Mouse (Mus musculus): ENCODE measurements around the gene Inmt. TPM values are rescaled to one million over a fixed set of nuclear protein-coding genes. Genes with fewer than 3 reads are reported as not detected.

Gene Inmt
- polyA plus RNA-seq, 1 experiment from 2014 or later = 256 TPM

DNA sequence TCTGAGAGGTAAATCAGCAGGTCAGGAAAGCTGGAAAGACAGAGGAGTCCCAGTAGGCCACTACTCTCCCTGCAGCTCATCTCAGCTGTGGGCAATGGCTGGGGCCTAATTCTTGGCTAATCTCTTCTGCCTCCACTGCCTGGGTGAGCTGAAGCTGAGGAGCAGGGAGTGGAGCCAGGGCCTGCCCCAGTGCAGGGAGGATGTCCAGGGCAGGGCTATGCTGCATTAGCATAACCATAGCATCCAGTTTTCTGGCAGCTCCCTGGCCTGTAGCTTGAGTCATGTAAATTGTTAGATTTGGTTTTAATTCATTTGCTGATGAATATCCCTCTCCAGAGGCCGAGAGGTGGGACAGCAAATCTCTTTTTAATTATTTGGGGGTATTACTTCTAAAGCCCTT lies 15.6 kb downstream of the Inmt start:
- Histone ChIP-seq H3K27ac (ENCODE audit: low read length) (no peak overlapping the region), H3K9me3 (ENCODE audit: low read length) (no peaks in the 10 kb centered on the region), H3K4me1 (ENCODE audit: insufficient read depth, low read depth, low read length) (no peaks in the 10 kb centered on the region), H3K27me3 (replicated peaks; ENCODE audit: insufficient read depth, low read length) (no peaks in the 10 kb centered on the region), H3K4me2 (replicated peaks; ENCODE audit: low read depth, low read length) (no peak overlapping the region), H3K36me3 (ENCODE audit: insufficient read depth, low read length) (no peaks in the 10 kb centered on the region), H3K4me3 (ENCODE audit: low read depth, low read length) (no peak overlapping the region), H3K9ac (replicated peaks; ENCODE audit: low read depth) (no peak overlapping the region)
- no peak for ATAC-seq
- WGBS = 54% methylated on average over 1 of the region's 1 CpGs
- TF ChIP-seq EP300 (IDR thresholded peaks at IDR 0.05) (no peak), CTCF (IDR thresholded peaks at IDR 0.05) (no peak)
- no peak for DNase-seq (ENCODE audit: low spot score)

DNA sequence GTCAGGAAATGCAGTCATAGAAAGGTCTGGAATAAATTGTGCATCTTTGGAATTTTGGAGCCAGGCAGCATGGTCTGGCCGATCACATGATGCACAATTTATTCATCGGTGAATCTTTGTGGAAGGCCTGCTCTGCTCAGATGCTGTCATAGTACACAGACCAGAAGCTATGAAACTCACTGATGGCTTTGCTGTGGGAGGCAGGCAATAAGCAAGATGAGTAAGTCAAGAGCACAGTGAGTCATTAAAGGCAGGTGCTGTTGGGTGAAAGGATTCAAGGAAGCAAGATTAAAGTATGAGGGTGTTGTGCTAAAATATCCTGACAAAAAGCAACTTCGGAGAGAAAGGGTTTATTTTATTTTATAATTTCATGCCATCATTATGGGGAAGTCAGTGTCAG lies 22.6 kb downstream of the Inmt start:
- H3K27me3 ChIP-seq (replicated peaks; ENCODE audit: insufficient read depth, low read length) = no peaks in the 10 kb centered on the region
- H3K4me3 ChIP-seq (ENCODE audit: low read depth, low read length) = no peak overlapping the region
- H3K9ac ChIP-seq (replicated peaks; ENCODE audit: low read depth) = no peak overlapping the region
- WGBS = 92% methylated on average over 3 of the region's 3 CpGs
- no peaks in the 10 kb centered on the region for H3K9me3 ChIP-seq (ENCODE audit: low read length)
- TF ChIP-seq CTCF (IDR thresholded peaks at IDR 0.05) = no peak
- TF ChIP-seq EP300 (IDR thresholded peaks at IDR 0.05) = no peak
- no peaks in the 10 kb centered on the region for H3K36me3 ChIP-seq (ENCODE audit: insufficient read depth, low read length)
- no peak overlapping the region for H3K27ac ChIP-seq (ENCODE audit: low read length)
- no peak overlapping the region for H3K4me2 ChIP-seq (replicated peaks; ENCODE audit: low read depth, low read length)
- ATAC-seq (no peak), DNase-seq (ENCODE audit: low spot score) (no peak)
- H3K4me1 ChIP-seq (ENCODE audit: insufficient read depth, low read depth, low read length) = no peaks in the 10 kb centered on the region

DNA sequence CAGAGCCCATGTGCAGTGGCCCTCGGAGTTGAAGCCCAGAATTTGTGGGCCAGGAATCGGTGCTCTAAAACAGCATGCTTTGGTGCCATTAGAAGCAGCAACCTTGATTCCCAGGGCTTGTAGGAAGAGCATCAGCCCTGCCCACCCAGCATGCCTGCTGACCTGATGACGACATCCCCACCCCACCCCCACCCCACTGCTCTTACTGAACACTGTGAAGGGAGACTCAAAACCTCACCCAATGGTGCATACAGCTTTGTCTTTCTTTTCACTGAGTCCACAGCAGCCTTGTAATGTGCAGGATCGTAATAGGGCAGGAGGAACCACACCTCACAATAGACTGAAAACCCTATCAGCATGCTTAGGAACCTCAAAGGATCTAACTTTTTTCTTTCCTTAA lies 28.7 kb downstream of the Inmt start:
- DNase-seq (ENCODE audit: low spot score) = no peak
- Histone ChIP-seq H3K4me2 (replicated peaks; ENCODE audit: low read depth, low read length) (no peak overlapping the region), H3K9ac (replicated peaks; ENCODE audit: low read depth) (no peak overlapping the region), H3K27ac (ENCODE audit: low read length) (no peak overlapping the region), H3K36me3 (ENCODE audit: insufficient read depth, low read length) (no peaks in the 10 kb centered on the region), H3K27me3 (replicated peaks; ENCODE audit: insufficient read depth, low read length) (no peaks in the 10 kb centered on the region), H3K9me3 (ENCODE audit: low read length) (no peaks in the 10 kb centered on the region), H3K4me3 (ENCODE audit: low read depth, low read length) (no peak overlapping the region), H3K4me1 (ENCODE audit: insufficient read depth, low read depth, low read length) (no peaks in the 10 kb centered on the region)
- TF ChIP-seq EP300 (IDR thresholded peaks at IDR 0.05) (no peak), CTCF (IDR thresholded peaks at IDR 0.05) (no peak)
- WGBS = 51% methylated on average over 4 of the region's 4 CpGs
- ATAC-seq = no peak

DNA sequence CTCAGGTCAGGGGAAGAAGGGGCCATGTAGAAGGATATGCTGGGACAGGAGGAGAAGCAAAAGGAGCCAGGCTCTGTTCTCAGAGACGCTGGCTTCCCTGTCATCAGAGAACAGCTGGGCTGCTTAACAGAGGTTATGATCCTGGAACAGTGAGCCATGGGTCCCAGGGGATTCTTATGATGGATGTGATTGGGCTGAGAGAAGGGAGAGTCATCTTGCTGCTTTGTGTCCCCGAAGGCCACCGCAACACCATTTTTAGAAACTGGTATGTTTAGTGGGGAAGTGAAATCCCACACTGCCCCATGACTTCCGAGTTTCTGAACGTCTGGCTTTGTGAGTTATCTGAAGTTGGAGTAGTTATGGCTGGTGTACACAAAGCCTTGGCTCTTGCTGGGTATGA lies 29.6 kb downstream of the Inmt start:
- WGBS = 62% methylated on average over 5 of the region's 5 CpGs
- ATAC-seq (no peak), DNase-seq (ENCODE audit: low spot score) (no peak)
- TF ChIP-seq EP300 (IDR thresholded peaks at IDR 0.05) (no peak), CTCF (IDR thresholded peaks at IDR 0.05) (no peak)
- Histone ChIP-seq H3K27me3 (replicated peaks; ENCODE audit: insufficient read depth, low read length) (no peaks in the 10 kb centered on the region), H3K4me2 (replicated peaks; ENCODE audit: low read depth, low read length) (no peak overlapping the region), H3K4me3 (ENCODE audit: low read depth, low read length) (no peak overlapping the region), H3K27ac (ENCODE audit: low read length) (no peak overlapping the region), H3K9me3 (ENCODE audit: low read length) (no peaks in the 10 kb centered on the region), H3K9ac (replicated peaks; ENCODE audit: low read depth) (no peak overlapping the region), H3K4me1 (ENCODE audit: insufficient read depth, low read depth, low read length) (no peaks in the 10 kb centered on the region), H3K36me3 (ENCODE audit: insufficient read depth, low read length) (no peaks in the 10 kb centered on the region)

DNA sequence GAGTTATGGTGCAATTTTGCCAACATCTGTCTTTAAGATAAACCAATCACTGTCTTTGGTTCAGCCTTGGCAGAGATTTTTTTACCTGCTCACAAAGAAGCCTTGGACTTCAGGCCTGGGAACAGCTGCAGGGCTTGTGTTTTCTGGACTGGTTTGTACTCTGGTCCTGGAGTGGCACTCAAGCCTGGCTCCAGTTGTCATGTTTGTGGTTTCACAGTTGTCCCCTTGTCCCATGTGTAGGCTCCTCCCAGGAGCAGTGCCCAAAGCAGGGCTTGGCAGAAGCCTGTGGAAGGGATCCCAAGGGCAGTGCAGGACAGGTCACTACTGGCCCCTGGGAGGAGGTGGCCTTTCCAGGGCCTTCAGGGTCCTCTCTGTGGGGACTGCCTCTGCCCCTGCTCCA lies 36.5 kb downstream of the Inmt start:
- no peak for TF ChIP-seq EP300 (IDR thresholded peaks at IDR 0.05)
- TF ChIP-seq CTCF (IDR thresholded peaks at IDR 0.05) = no peak
- Histone ChIP-seq H3K4me1 (ENCODE audit: insufficient read depth, low read depth, low read length) (no peaks in the 10 kb centered on the region), H3K4me2 (replicated peaks; ENCODE audit: low read depth, low read length) (no peak overlapping the region), H3K36me3 (ENCODE audit: insufficient read depth, low read length) (no peaks in the 10 kb centered on the region), H3K27ac (ENCODE audit: low read length) (no peak overlapping the region), H3K27me3 (replicated peaks; ENCODE audit: insufficient read depth, low read length) (no peaks in the 10 kb centered on the region), H3K9ac (replicated peaks; ENCODE audit: low read depth) (no peak overlapping the region), H3K9me3 (ENCODE audit: low read length) (no peaks in the 10 kb centered on the region), H3K4me3 (ENCODE audit: low read depth, low read length) (no peak overlapping the region)
- DNase-seq (ENCODE audit: low spot score) = no peak
- no peak for ATAC-seq

DNA sequence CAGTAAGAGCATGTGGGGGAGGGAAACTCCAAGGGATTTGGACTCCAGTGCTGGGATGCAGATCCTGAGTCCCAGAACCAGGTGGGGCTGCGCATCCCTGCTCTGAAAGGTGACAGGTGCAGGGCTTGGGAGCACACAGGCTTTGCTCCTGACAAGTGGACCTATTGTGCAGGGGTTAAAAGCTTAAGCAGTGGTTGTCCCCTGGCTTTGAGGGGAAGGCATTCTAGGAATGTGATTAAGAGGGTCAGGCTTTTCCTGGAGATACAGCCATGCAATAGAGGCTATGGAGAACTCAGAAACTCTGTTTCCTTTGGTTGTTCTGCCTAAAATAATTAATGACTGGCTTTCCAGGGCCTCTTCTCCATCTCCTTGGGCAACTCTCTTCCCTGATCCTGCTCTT lies 41.4 kb downstream of the Inmt start:
- 73% methylated on average over 1 of the region's 1 CpGs for WGBS
- Histone ChIP-seq H3K9me3 (ENCODE audit: low read length) (no peaks in the 10 kb centered on the region), H3K27me3 (replicated peaks; ENCODE audit: insufficient read depth, low read length) (no peaks in the 10 kb centered on the region), H3K27ac (ENCODE audit: low read length) (no peak overlapping the region), H3K4me3 (ENCODE audit: low read depth, low read length) (no peak overlapping the region), H3K36me3 (ENCODE audit: insufficient read depth, low read length) (no peaks in the 10 kb centered on the region), H3K4me1 (ENCODE audit: insufficient read depth, low read depth, low read length) (no peaks in the 10 kb centered on the region), H3K9ac (replicated peaks; ENCODE audit: low read depth) (no peak overlapping the region), H3K4me2 (replicated peaks; ENCODE audit: low read depth, low read length) (no peak overlapping the region)
- DNase-seq (ENCODE audit: low spot score) (peak; percentile 15), ATAC-seq (no peak)
- TF ChIP-seq CTCF (IDR thresholded peaks at IDR 0.05) = no peak
- no peak for TF ChIP-seq EP300 (IDR thresholded peaks at IDR 0.05)

DNA sequence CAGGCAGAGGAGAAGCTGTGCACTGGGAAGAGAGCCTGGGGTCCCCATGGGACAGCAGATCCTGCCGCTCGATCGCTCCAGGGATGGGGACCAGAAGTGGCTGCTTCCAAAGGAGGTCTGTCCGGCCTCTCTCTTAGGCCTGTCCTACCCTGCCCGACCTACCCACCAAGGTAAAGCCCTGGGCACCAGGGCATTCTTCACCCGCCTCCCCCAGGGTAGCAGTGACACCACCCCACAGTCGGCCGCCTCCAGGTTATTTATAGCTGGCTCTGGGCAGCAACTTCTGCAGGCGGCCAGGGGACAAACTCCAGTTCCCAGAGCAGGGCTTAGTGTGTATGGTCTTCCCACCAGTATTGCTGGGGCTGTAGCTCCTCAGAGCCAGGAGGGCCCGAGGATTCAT lies 42.0 kb downstream of the Inmt start, which contains the start of gene Crhr2:
Gene Crhr2, minus strand, starts transcription at position 223 of the 400 bp plus-strand sequence.
- 62% methylated on average over 10 of the region's 10 CpGs for WGBS
- no peak within 1 kb of the TSS for H3K4me3 ChIP-seq (ENCODE audit: low read depth, low read length)
- no peaks in the 10 kb centered on the region for H3K36me3 ChIP-seq (ENCODE audit: insufficient read depth, low read length)
- no peaks in the 10 kb centered on the region for H3K27me3 ChIP-seq (replicated peaks; ENCODE audit: insufficient read depth, low read length)
- no peaks in the 10 kb centered on the region for H3K4me1 ChIP-seq (ENCODE audit: insufficient read depth, low read depth, low read length)
- H3K4me2 ChIP-seq (replicated peaks; ENCODE audit: low read depth, low read length) = no peak within 1 kb of the TSS
- H3K9me3 ChIP-seq (ENCODE audit: low read length) = no peaks in the 10 kb centered on the region
- H3K27ac ChIP-seq (ENCODE audit: low read length) = no peak within 1 kb of the TSS
- no peak within 1 kb of the TSS for H3K9ac ChIP-seq (replicated peaks; ENCODE audit: low read depth)
- no peak for DNase-seq (ENCODE audit: low spot score)
- no peak for ATAC-seq
- TF ChIP-seq CTCF (IDR thresholded peaks at IDR 0.05) = no peak
- no peak for TF ChIP-seq EP300 (IDR thresholded peaks at IDR 0.05)

Data from lung, postnatal 0 days (tissue).